Mouse (Mus musculus) MEL (cell line): ENCODE data around the gene Mfap4.

Source experiments
- CTCF ChIP-seq, 3 experiments: IDR thresholded peaks in 2 of 3; conservative IDR thresholded peaks in 1 of 3; 2 replicates each; pipeline ENCODE4 v1.5.1; 2011 to 2012; ENCODE audit warnings: low read length in 3 of 3, low read depth in 2 of 3, mild to moderate bottlenecking in 2 of 3, improper control_type of control experiment in 1 of 3, inconsistent platforms in 1 of 3, mixed read lengths in 1 of 3, moderate library complexity in 1 of 3; ENCODE audit not compliant: control insufficient read depth in 1 of 3, insufficient read depth in 1 of 3, poor library complexity in 1 of 3, severe bottlenecking in 1 of 3
- E2F4 ChIP-seq: IDR thresholded peaks from 2 replicates; pipeline ENCODE4 v1.6.1; 2011; ENCODE audit warnings: low read depth, low read length, improper control_type of control experiment, borderline replicate concordance
- POLR2A ChIP-seq, 2 experiments: IDR thresholded peaks; 2 replicates each; pipeline ENCODE4 v1.6.1; 2011 to 2012; ENCODE audit warnings: low read length in 2 of 2, mild to moderate bottlenecking in 2 of 2, control low read depth in 1 of 2, improper control_type of control experiment in 1 of 2, low read depth in 1 of 2, moderate library complexity in 1 of 2; ENCODE audit not compliant: control insufficient read depth in 1 of 2, insufficient read depth in 1 of 2, poor library complexity in 1 of 2
- TAL1 ChIP-seq: IDR thresholded peaks from 2 replicates; pipeline ENCODE4 v1.6.1; 2012; ENCODE audit warnings: mild to moderate bottlenecking, inconsistent platforms, low read length, moderate library complexity, mixed read lengths

GRCm38 (mm10) chr11:61493525-61494128 is 8.4 kb downstream of the Mfap4 start:
- TF ChIP-seq CTCF (IDR thresholded peaks at IDR 0.05 in 2 of 3, conservative IDR thresholded peaks at IDR 0.05 in 1 of 3; ENCODE audit: control insufficient read depth in 1 of 3, insufficient read depth in 1 of 3, low read depth in 2 of 3, low read length in 3 of 3, poor library complexity in 1 of 3, severe bottlenecking in 1 of 3): no peak
- TF ChIP-seq POLR2A (IDR thresholded peaks at IDR 0.05; ENCODE audit: control insufficient read depth in 1 of 2, insufficient read depth in 1 of 2, low read depth in 1 of 2, low read length in 2 of 2, poor library complexity in 1 of 2): no peak
- no peak for TF ChIP-seq E2F4
- TF ChIP-seq TAL1: no peak
